Mouse (Mus musculus) lung, embryonic 16.5 days (tissue): ENCODE data around the gene Hoxa6. TPM values are rescaled to one million over a fixed set of nuclear protein-coding genes. Genes with fewer than 3 reads are reported as not detected.
A peak's percentile ranks its signal among the peaks of the same experiment; 100 is the strongest.

Source experiments
- ATAC-seq: fragments of 200-750 bp; cut with Nextera tagmentation; 2 replicates; pipeline ENCODE4 v1.8.0; 2017; ENCODE audit warnings: low read depth, mild to moderate bottlenecking, moderate library complexity
- H3K27ac ChIP-seq: fragments of 300-500 bp; sonication (generic); 2 replicates; pipeline ENCODE4 v1.5.1; 2014; ENCODE audit warnings: mild to moderate bottlenecking, control low read depth, low read length
- H3K27me3 ChIP-seq: fragments of 300-500 bp; sonication (generic); 2 replicates; pipeline ENCODE4 v1.6.1; 2014; ENCODE audit warnings: low read depth, low read length, mixed read lengths; ENCODE audit not compliant: control insufficient read depth, insufficient read depth
- H3K36me3 ChIP-seq: fragments of 300-500 bp; sonication (generic); 2 replicates; pipeline ENCODE4 v1.6.1; 2014; ENCODE audit warnings: low read length; ENCODE audit not compliant: control insufficient read depth, insufficient read depth
- H3K4me1 ChIP-seq: fragments of 300-500 bp; sonication (generic); replicated peaks from 2 replicates; pipeline ENCODE4 v1.6.1; 2014; ENCODE audit warnings: low read length, mixed read lengths; ENCODE audit not compliant: control insufficient read depth, insufficient read depth
- H3K4me2 ChIP-seq: fragments of 300-500 bp; sonication (generic); 2 replicates; pipeline ENCODE4 v1.6.1; 2014; ENCODE audit warnings: low read depth, low read length, control low read depth
- H3K4me3 ChIP-seq: fragments of 300-500 bp; sonication (generic); 2 replicates; pipeline ENCODE4 v1.5.1; 2014; ENCODE audit warnings: mild to moderate bottlenecking, low read length, control low read depth
- H3K9ac ChIP-seq: fragments of 300-500 bp; sonication (generic); 2 replicates; pipeline ENCODE4 v1.6.1; 2014; ENCODE audit warnings: low read length, control low read depth
- H3K9me3 ChIP-seq: fragments of 300-500 bp; sonication (generic); 2 replicates; pipeline ENCODE4 v1.6.1; 2016; ENCODE audit warnings: low read length; ENCODE audit not compliant: control insufficient read depth
- WGBS: fragments of 180-500 bp; shearing (Covaris S2); extraction: QIAGEN DNeasy Blood & Tissue Kit; methylation state at CpG from one replicate; pipeline ENCODE4 v1.1.7; 2014; 5-methylcytosine and 5-hydroxymethylcytosine counted together
- polyA plus RNA-seq: library from polyadenylated mRNA; unstranded; fragments of >200 nt; fragmentation: Nextera tagmentation; extraction: Ambion mirVana; gene quantifications from 2 replicates; pipeline ENCODE4 v1.2.1, GENCODE M21; 2015

Gene Hoxa6
- polyA plus RNA-seq, 1 experiment from 2014 or later = 2.2 TPM

GRCm38 (mm10) chr6:52222729-52223128 lies 14.2 kb upstream of the Hoxa6 start:
- WGBS = 42% methylated on average over 13 of the region's 13 CpGs
- no peak overlapping the region for H3K4me2 ChIP-seq
- peaks cover 8% of the 10 kb centered on the region for H3K4me1 ChIP-seq
- H3K4me3 ChIP-seq = no peak overlapping the region
- ATAC-seq = no peak
- no peak overlapping the region for H3K9ac ChIP-seq
- peaks cover 95% of the 10 kb centered on the region for H3K27me3 ChIP-seq
- no peaks in the 10 kb centered on the region for H3K9me3 ChIP-seq
- H3K36me3 ChIP-seq = no peaks in the 10 kb centered on the region
- H3K27ac ChIP-seq = no peak overlapping the region

- ATAC-seq = no peak
- peaks cover 93% of the 10 kb centered on the region for H3K27me3 ChIP-seq
- H3K4me1 ChIP-seq = peaks cover 12% of the 10 kb centered on the region
- WGBS = 22% methylated on average over 21 of the region's 21 CpGs
- H3K9ac ChIP-seq = peak overlapping the region; percentile 30; the same call in 1 of the 2 replicates
- H3K4me3 ChIP-seq = peak overlapping the region; percentile 69
- no peaks in the 10 kb centered on the region for H3K9me3 ChIP-seq
- H3K27ac ChIP-seq = no peak overlapping the region
- peak overlapping the region; percentile 97 for H3K4me2 ChIP-seq
- no peaks in the 10 kb centered on the region for H3K36me3 ChIP-seq
Observed at GRCm38 (mm10) chr6:52221993-52222685, 13.6 kb upstream of the Hoxa6 start.

- Histone ChIP-seq H3K4me2 (peak within 1 kb of the TSS; percentile 97), H3K36me3 (no peaks in the 10 kb centered on the region), H3K27me3 (peaks cover 93% of the 10 kb centered on the region), H3K9ac (peak within 1 kb of the TSS; percentile 79), H3K4me3 (peak within 1 kb of the TSS; percentile 69), H3K4me1 (peaks cover 17% of the 10 kb centered on the region), H3K27ac (no peak within 1 kb of the TSS; the same call in 1 of the 2 replicates), H3K9me3 (no peaks in the 10 kb centered on the region)
- WGBS = 2% methylated on average over 46 of the region's 46 CpGs
- ATAC-seq = peak; percentile 59
Observed at GRCm38 (mm10) chr6:52221337-52221992, 12.9 kb upstream of the Hoxa6 start, which contains the start of gene Hoxa7. Gene Hoxa7, minus strand, starts transcription at chr6:52221854.

GRCm38 (mm10) chr6:52220865-52221310 lies 12.4 kb upstream of the Hoxa6 start:
- H3K4me1 ChIP-seq = peaks cover 14% of the 10 kb centered on the region
- peaks cover 93% of the 10 kb centered on the region for H3K27me3 ChIP-seq
- peak overlapping the region; percentile 69 for H3K4me3 ChIP-seq
- peak overlapping the region; percentile 79 for H3K9ac ChIP-seq
- no peaks in the 10 kb centered on the region for H3K36me3 ChIP-seq
- H3K4me2 ChIP-seq = peak overlapping the region; percentile 97
- WGBS = 26% methylated on average over 12 of the region's 12 CpGs
- no peak for ATAC-seq
- H3K27ac ChIP-seq = no peak overlapping the region
- no peaks in the 10 kb centered on the region for H3K9me3 ChIP-seq

GRCm38 (mm10) chr6:52220003-52220864 lies 11.7 kb upstream of the Hoxa6 start:
- Histone ChIP-seq H3K9me3 (no peaks in the 10 kb centered on the region), H3K9ac (no peak overlapping the region), H3K27ac (no peak overlapping the region), H3K4me1 (peaks cover 12% of the 10 kb centered on the region), H3K36me3 (no peaks in the 10 kb centered on the region), H3K4me3 (no peak overlapping the region), H3K4me2 (no peak overlapping the region), H3K27me3 (peaks cover 93% of the 10 kb centered on the region)
- no peak for ATAC-seq
- 50% methylated on average over 32 of the region's 32 CpGs for WGBS

GRCm38 (mm10) chr6:52219234-52219942 lies 10.9 kb upstream of the Hoxa6 start:
- no peak for ATAC-seq
- Histone ChIP-seq H3K9ac (no peak overlapping the region), H3K27me3 (peaks cover 93% of the 10 kb centered on the region), H3K4me1 (peaks cover 12% of the 10 kb centered on the region), H3K9me3 (no peaks in the 10 kb centered on the region), H3K4me3 (no peak overlapping the region), H3K36me3 (no peaks in the 10 kb centered on the region), H3K27ac (no peak overlapping the region), H3K4me2 (no peak overlapping the region)
- WGBS = 57% methylated on average over 9 of the region's 9 CpGs

GRCm38 (mm10) chr6:52218643-52219215 lies 10.2 kb upstream of the Hoxa6 start:
- ATAC-seq = no peak
- Histone ChIP-seq H3K4me3 (no peak overlapping the region), H3K4me2 (no peak overlapping the region), H3K4me1 (peaks cover 12% of the 10 kb centered on the region), H3K9ac (no peak overlapping the region), H3K27me3 (peaks cover 93% of the 10 kb centered on the region), H3K36me3 (no peaks in the 10 kb centered on the region), H3K27ac (no peak overlapping the region), H3K9me3 (no peaks in the 10 kb centered on the region)
- 25% methylated on average over 14 of the region's 14 CpGs for WGBS

GRCm38 (mm10) chr6:52217895-52218642 lies 9.5 kb upstream of the Hoxa6 start:
- Histone ChIP-seq H3K4me3 (peak overlapping the region; percentile 54), H3K4me2 (peak overlapping the region; percentile 62), H3K4me1 (peaks cover 12% of the 10 kb centered on the region), H3K9me3 (no peaks in the 10 kb centered on the region), H3K36me3 (no peaks in the 10 kb centered on the region), H3K27me3 (peaks cover 93% of the 10 kb centered on the region), H3K9ac (peak overlapping the region; percentile 51), H3K27ac (no peak overlapping the region)
- ATAC-seq = no peak; the same call in 1 of the 2 replicates
- WGBS = 11% methylated on average over 23 of the region's 23 CpGs
